Mouse (Mus musculus): ENCODE measurements around the gene Dram1. TPM values are rescaled to one million over a fixed set of nuclear protein-coding genes. Genes with fewer than 3 reads are reported as not detected.

Gene Dram1
- polyA plus RNA-seq, 1 experiment from 2014 or later: 0.48 TPM

- DNase-seq (ENCODE audit: low spot score): no peak
Measured at GRCm38 (mm10) chr10:88372436-88372835, 6.4 kb downstream of the Dram1 start.

DNA sequence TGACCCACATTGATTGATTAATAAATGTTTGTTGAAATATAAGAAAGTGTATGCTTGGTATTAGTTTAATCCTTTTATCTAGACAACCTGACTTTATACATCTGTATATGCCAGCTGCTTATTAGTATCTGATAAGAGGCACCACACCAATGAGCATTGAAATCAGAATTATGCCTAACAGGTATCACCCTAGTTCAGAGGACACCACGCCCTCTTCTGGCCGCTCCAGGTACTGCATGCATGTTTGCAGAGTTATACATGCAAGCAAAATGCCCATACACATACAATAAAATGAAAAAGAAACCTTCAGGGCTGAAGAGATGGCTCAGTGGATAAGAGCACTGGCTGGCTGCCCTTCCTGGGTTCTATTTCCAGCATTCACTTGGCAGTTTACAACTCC, 7.1 kb downstream of the Dram1 start:
- no peak overlapping the region for H3K4me2 ChIP-seq (ENCODE audit: low read depth, severe bottlenecking)
- 2% methylated on average over 2 of the region's 2 CpGs for WGBS
- H3K36me3 ChIP-seq (ENCODE audit: control insufficient read depth, insufficient read depth, low read length): no peaks in the 10 kb centered on the region
- peak; percentile 56 for DNase-seq (ENCODE audit: low spot score)
- no peak for ATAC-seq (ENCODE audit: insufficient number of reproducible peaks, low FRiP score, low TSS enrichment, low read depth)
- H3K4me3 ChIP-seq (ENCODE audit: low read depth, low read length): no peak overlapping the region
- H3K27me3 ChIP-seq (ENCODE audit: control insufficient read depth, insufficient read depth, low read length): no peaks in the 10 kb centered on the region
- no peak overlapping the region for H3K9ac ChIP-seq (ENCODE audit: low read length)
- no peaks in the 10 kb centered on the region for H3K9me3 ChIP-seq (ENCODE audit: control insufficient read depth, low read length)
- H3K27ac ChIP-seq (replicated peaks; ENCODE audit: low read depth, low read length): no peak overlapping the region
- no peaks in the 10 kb centered on the region for H3K4me1 ChIP-seq (ENCODE audit: control insufficient read depth, insufficient read depth, low read length)

More at GRCm38 (mm10) chr10:88372436-88372835, 6.4 kb downstream of the Dram1 start:
- Histone ChIP-seq H3K4me1 (ENCODE audit: control insufficient read depth, insufficient read depth, low read length) (no peaks in the 10 kb centered on the region), H3K27me3 (ENCODE audit: control insufficient read depth, insufficient read depth, low read length) (no peaks in the 10 kb centered on the region), H3K27ac (replicated peaks; ENCODE audit: low read depth, low read length) (no peak overlapping the region), H3K36me3 (ENCODE audit: control insufficient read depth, insufficient read depth, low read length) (no peaks in the 10 kb centered on the region), H3K9me3 (ENCODE audit: control insufficient read depth, low read length) (no peaks in the 10 kb centered on the region), H3K4me3 (ENCODE audit: low read depth, low read length) (no peak overlapping the region), H3K9ac (ENCODE audit: low read length) (no peak overlapping the region), H3K4me2 (ENCODE audit: low read depth, severe bottlenecking) (no peak overlapping the region)
- no peak for ATAC-seq (ENCODE audit: insufficient number of reproducible peaks, low FRiP score, low TSS enrichment, low read depth)
- WGBS: 90% methylated on average over 4 of the region's 4 CpGs

GRCm38 (mm10) chr10:88369233-88369632, 9.6 kb downstream of the Dram1 start:
- H3K4me3 ChIP-seq (ENCODE audit: low read depth, low read length): no peak overlapping the region
- no peaks in the 10 kb centered on the region for H3K9me3 ChIP-seq (ENCODE audit: control insufficient read depth, low read length)
- ATAC-seq (ENCODE audit: insufficient number of reproducible peaks, low FRiP score, low TSS enrichment, low read depth): no peak
- WGBS: 59% methylated on average over 4 of the region's 4 CpGs
- no peaks in the 10 kb centered on the region for H3K4me1 ChIP-seq (ENCODE audit: control insufficient read depth, insufficient read depth, low read length)
- H3K9ac ChIP-seq (ENCODE audit: low read length): no peak overlapping the region
- no peaks in the 10 kb centered on the region for H3K36me3 ChIP-seq (ENCODE audit: control insufficient read depth, insufficient read depth, low read length)
- H3K4me2 ChIP-seq (ENCODE audit: low read depth, severe bottlenecking): no peak overlapping the region
- DNase-seq (ENCODE audit: low spot score): no peak
- no peaks in the 10 kb centered on the region for H3K27me3 ChIP-seq (ENCODE audit: control insufficient read depth, insufficient read depth, low read length)
- H3K27ac ChIP-seq (replicated peaks; ENCODE audit: low read depth, low read length): no peak overlapping the region

DNA sequence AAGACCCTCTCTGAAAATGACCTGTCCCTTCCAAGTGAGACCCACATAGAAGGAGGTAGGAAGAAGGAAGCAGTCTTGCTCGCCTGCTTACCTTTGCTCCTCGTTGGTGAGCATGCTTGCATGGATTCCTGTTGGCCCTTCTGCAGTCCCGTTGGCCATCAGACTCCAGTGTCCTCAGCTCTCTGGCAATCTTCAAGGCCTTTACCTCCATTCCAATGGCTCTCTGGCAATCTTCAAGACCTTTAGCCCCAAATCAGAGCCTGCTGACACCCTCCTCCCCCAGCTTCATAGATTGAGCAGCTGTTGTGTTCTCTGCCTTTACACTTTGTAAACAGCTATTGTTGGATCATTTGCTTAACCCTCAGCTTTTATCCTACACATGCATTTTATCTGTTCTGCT, 14.7 kb downstream of the Dram1 start:
- no peaks in the 10 kb centered on the region for H3K9me3 ChIP-seq (ENCODE audit: control insufficient read depth, low read length)
- no peak for DNase-seq (ENCODE audit: low spot score)
- H3K27me3 ChIP-seq (ENCODE audit: control insufficient read depth, insufficient read depth, low read length): no peaks in the 10 kb centered on the region
- H3K36me3 ChIP-seq (ENCODE audit: control insufficient read depth, insufficient read depth, low read length): no peaks in the 10 kb centered on the region
- H3K4me3 ChIP-seq (ENCODE audit: low read depth, low read length): no peak overlapping the region
- no peaks in the 10 kb centered on the region for H3K4me1 ChIP-seq (ENCODE audit: control insufficient read depth, insufficient read depth, low read length)
- no peak overlapping the region for H3K4me2 ChIP-seq (ENCODE audit: low read depth, severe bottlenecking)
- 91% methylated on average over 3 of the region's 3 CpGs for WGBS
- no peak overlapping the region for H3K27ac ChIP-seq (replicated peaks; ENCODE audit: low read depth, low read length)
- ATAC-seq (ENCODE audit: insufficient number of reproducible peaks, low FRiP score, low TSS enrichment, low read depth): no peak
- H3K9ac ChIP-seq (ENCODE audit: low read length): no peak overlapping the region

GRCm38 (mm10) chr10:88362218-88362617, 16.7 kb downstream of the Dram1 start:
- Histone ChIP-seq H3K4me3 (ENCODE audit: low read depth, low read length) (no peak overlapping the region), H3K36me3 (ENCODE audit: control insufficient read depth, insufficient read depth, low read length) (no peaks in the 10 kb centered on the region), H3K27ac (replicated peaks; ENCODE audit: low read depth, low read length) (no peak overlapping the region), H3K4me2 (ENCODE audit: low read depth, severe bottlenecking) (no peak overlapping the region), H3K9me3 (ENCODE audit: control insufficient read depth, low read length) (no peaks in the 10 kb centered on the region), H3K27me3 (ENCODE audit: control insufficient read depth, insufficient read depth, low read length) (0 out of 2 replicates have a peak, but pooled peaks cover 3% of the 10 kb centered on the region), H3K4me1 (ENCODE audit: control insufficient read depth, insufficient read depth, low read length) (no peaks in the 10 kb centered on the region), H3K9ac (ENCODE audit: low read length) (no peak overlapping the region)
- no peak for DNase-seq (ENCODE audit: low spot score)
- WGBS: 73% methylated on average over 1 of the region's 1 CpGs
- no peak for ATAC-seq (ENCODE audit: insufficient number of reproducible peaks, low FRiP score, low TSS enrichment, low read depth)

DNA sequence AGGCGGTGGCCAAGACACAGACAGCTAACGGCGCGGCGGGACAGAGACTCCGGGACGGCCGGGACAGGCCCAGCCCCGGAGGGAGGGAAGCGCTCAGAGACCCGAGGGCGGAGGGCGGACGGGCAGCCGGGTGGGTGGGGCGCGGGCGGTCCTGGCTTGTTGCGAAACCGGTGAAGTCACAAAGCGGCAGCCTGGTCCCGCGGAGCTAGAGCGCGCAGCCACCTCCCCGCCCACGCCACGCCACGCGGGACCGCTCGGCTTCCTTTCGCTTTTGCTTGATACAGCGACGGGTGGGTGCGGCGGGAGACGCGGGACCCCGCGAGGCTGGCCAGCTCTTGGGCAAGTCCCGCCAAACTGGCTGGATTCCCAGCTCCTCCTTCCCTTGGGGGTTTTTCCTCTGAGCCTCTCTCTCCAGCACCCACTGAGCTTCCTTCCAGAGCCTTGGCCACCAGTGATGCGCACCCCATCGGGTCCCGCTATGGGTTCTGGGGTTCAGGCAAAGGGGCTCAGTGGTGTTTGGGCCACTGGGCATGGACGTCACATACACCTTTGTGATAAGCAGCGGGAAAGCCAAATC, 21.8 kb downstream of the Dram1 start:
- H3K27ac ChIP-seq (replicated peaks; ENCODE audit: low read depth, low read length): no peak overlapping the region
- no peaks in the 10 kb centered on the region for H3K4me1 ChIP-seq (ENCODE audit: control insufficient read depth, insufficient read depth, low read length)
- no peaks in the 10 kb centered on the region for H3K36me3 ChIP-seq (ENCODE audit: control insufficient read depth, insufficient read depth, low read length)
- 2% methylated on average over 44 of the region's 47 CpGs for WGBS
- ATAC-seq (ENCODE audit: insufficient number of reproducible peaks, low FRiP score, low TSS enrichment, low read depth): peak; percentile 41
- peak overlapping the region; percentile 51 for H3K9ac ChIP-seq (ENCODE audit: low read length)
- H3K4me3 ChIP-seq (ENCODE audit: low read depth, low read length): peak overlapping the region; percentile 53
- peaks cover 12% of the 10 kb centered on the region for H3K27me3 ChIP-seq (ENCODE audit: control insufficient read depth, insufficient read depth, low read length)
- DNase-seq (ENCODE audit: low spot score): peak; percentile 61
- H3K9me3 ChIP-seq (ENCODE audit: control insufficient read depth, low read length): no peaks in the 10 kb centered on the region
- peak overlapping the region; percentile 75 for H3K4me2 ChIP-seq (ENCODE audit: low read depth, severe bottlenecking)

DNA sequence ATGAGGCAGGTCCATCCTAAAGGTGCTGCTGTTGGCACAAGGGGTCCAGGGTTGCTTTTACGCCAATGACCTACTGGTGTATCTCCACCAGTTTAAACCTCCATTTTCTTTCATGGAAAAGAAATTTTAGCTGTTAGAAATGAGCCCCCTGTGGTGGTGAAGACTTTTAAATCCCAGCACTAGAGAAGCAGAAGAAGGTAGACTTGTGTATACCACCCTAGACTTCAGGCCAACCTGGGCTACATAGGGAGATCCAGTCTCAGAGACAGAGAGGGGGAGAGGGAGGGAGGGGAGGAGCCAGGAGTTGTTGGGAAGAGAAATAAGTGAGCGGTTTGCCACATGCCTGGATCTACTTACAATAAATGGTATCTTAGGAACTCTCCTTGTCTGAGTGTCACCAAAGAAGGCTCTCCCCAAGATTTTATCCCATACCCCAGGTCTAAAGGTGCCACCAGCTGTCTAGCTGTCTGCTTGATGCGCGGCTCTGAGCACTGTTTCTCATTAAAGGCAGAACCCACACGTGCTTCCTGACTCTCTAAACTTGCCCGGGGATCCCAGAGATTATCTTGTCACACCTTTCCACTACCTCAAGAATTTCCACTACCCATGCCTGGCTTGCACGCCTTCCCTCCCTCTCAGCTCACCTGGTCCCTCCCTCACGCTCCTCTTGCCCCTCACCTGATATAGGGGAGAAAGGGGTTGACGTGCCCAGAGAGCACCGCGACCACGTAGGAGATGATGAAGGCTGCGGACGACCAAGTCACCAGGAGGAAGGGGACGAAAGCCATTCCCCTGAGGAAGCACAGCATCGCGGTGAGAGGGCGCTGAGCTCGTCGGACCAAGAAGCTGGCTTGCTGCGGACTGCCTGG, 22.5 kb downstream of the Dram1 start:
- 7% methylated on average over 21 of the region's 21 CpGs for WGBS
- peak overlapping the region; percentile 51 for H3K9ac ChIP-seq (ENCODE audit: low read length)
- ATAC-seq (ENCODE audit: insufficient number of reproducible peaks, low FRiP score, low TSS enrichment, low read depth): no peak
- peaks cover 12% of the 10 kb centered on the region for H3K27me3 ChIP-seq (ENCODE audit: control insufficient read depth, insufficient read depth, low read length)
- no peak for DNase-seq (ENCODE audit: low spot score)
- H3K4me3 ChIP-seq (ENCODE audit: low read depth, low read length): peak overlapping the region; percentile 53
- H3K4me1 ChIP-seq (ENCODE audit: control insufficient read depth, insufficient read depth, low read length): no peaks in the 10 kb centered on the region
- H3K4me2 ChIP-seq (ENCODE audit: low read depth, severe bottlenecking): peak overlapping the region; percentile 75
- no peaks in the 10 kb centered on the region for H3K9me3 ChIP-seq (ENCODE audit: control insufficient read depth, low read length)
- no peak overlapping the region for H3K27ac ChIP-seq (replicated peaks; ENCODE audit: low read depth, low read length)
- H3K36me3 ChIP-seq (ENCODE audit: control insufficient read depth, insufficient read depth, low read length): no peaks in the 10 kb centered on the region

- 60% methylated on average over 5 of the region's 5 CpGs for WGBS
- Histone ChIP-seq H3K4me3 (ENCODE audit: low read depth, low read length) (no peak overlapping the region), H3K36me3 (ENCODE audit: control insufficient read depth, insufficient read depth, low read length) (no peaks in the 10 kb centered on the region), H3K27me3 (ENCODE audit: control insufficient read depth, insufficient read depth, low read length) (peaks cover 12% of the 10 kb centered on the region), H3K4me1 (ENCODE audit: control insufficient read depth, insufficient read depth, low read length) (no peaks in the 10 kb centered on the region), H3K9me3 (ENCODE audit: control insufficient read depth, low read length) (no peaks in the 10 kb centered on the region), H3K9ac (ENCODE audit: low read length) (no peak overlapping the region), H3K4me2 (ENCODE audit: low read depth, severe bottlenecking) (no peak overlapping the region), H3K27ac (replicated peaks; ENCODE audit: low read depth, low read length) (no peak overlapping the region)
- ATAC-seq (ENCODE audit: insufficient number of reproducible peaks, low FRiP score, low TSS enrichment, low read depth): no peak
- DNase-seq (ENCODE audit: low spot score): no peak
Measured at GRCm38 (mm10) chr10:88354599-88354998, 24.3 kb downstream of the Dram1 start.

All from limb, embryonic 11.5 days (tissue).